Mouse (Mus musculus): ENCODE data around the gene Sfxn1.

- TF ChIP-seq CTCF (IDR thresholded peaks at IDR 0.05; ENCODE audit: low read depth), result no peak
- TF ChIP-seq EP300 (optimal IDR thresholded peaks at IDR 0.05), result no peak
Observed at GRCm38 (mm10) chr13:54075416-54075815, 3.7 kb downstream of the Sfxn1 start.

Measured in stomach, postnatal 0 days (tissue).